Mouse (Mus musculus) embryo, embryonic 11.5 days (tissue): ENCODE results near the gene Jam3.

Experiments used
- DNase-seq: peaks from one replicate; pipeline ENCODE4 v3.0.0-alpha.2; 2012; ENCODE audit warnings: low read depth, low spot score

The Jam3 gene

GRCm38 (mm10) chr9:27111756-27112155, 43.5 kb downstream of the Jam3 start:
- DNase-seq = no peak

- DNase-seq = no peak
Measured at GRCm38 (mm10) chr9:27110681-27111080, 44.5 kb downstream of the Jam3 start.

DNA sequence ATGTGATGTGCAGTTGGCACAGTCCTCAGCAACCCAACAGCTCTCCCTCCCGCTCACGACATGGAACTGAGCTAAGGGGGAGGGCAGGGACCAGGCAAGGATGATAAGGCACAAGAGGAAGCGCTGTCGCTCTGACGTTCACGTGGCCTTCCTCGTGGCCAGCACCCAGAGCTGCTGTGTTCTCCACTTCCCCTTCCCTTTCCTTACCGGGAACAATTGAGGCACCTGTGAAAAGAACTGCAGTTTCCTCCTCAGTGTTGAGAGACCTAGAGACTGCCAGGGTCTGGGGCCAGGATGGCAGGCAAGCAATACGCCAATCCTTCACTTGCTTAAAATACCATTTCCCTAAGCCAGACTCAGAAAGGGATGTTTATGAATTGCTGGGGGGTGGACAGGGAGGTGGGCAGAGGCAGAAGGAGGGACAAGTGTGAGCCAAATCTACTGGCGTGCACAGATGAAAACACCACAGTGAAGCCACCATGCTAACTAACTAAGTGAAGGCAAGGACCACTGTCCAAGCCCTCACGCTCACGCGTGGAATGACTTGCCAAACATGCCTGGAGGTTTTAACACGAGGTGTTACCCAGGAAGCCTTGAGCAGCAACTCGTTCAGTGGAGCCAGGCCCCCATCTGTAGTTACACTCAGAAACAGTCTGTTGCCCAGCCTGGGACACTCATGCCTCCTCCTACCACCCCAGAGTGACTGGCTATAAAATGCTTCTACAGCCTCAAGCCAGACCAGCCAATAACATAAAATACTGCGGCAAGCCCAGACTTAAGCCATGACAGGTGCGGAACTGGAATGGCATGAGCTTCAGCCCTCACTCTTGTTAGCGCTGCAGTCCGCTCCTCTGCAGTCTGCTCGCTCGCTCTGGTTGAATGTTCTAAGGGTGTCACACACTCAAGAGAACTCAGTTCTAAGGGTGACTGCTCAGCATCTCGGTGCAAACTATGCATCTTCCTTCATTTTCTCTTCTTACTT, 45.4 kb downstream of the Jam3 start:
- DNase-seq = no peak

GRCm38 (mm10) chr9:27108451-27108850, 46.8 kb downstream of the Jam3 start:
- no peak for DNase-seq

DNA sequence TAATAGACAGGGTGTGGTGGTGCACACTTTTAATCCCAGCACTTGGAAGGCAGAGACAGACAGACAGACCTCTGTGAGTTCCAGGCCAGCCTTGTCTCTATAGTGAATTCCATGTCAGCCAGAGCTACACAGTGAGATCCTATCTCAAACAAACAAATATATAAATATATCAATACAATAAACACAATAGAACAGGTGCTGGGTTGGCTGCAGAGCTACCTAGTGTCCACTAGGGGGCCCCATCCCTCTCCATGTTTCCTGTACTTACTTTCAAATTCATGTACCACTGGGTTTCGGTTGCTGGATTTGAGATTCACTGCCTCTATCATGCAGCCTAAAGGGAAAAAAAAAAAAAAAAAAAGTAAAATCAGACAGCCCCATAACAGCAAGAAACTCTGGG, 49.1 kb downstream of the Jam3 start:
- peak; percentile 38 for DNase-seq

DNA sequence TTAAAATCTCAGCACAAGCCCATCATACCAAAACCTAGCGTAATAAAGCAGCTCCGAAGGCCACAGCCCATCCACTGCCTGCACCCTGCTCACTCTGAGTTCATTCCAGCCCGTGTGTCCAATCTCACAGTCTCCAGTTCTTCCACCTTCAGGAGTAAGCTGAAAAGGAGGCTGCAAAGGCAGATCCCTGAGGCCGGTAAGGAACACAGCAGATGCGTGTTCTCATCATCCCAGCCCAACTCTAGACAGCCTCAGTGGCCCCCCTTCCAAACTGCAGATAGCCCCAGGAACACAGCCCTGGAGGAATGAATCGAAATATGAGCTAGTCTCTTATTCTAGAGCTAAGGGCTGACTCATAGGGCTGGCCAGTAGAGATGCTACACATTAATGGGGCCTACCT, 53.8 kb downstream of the Jam3 start:
- DNase-seq = no peak

- no peak for DNase-seq
Measured at GRCm38 (mm10) chr9:27099474-27099873, 55.7 kb downstream of the Jam3 start.

DNA sequence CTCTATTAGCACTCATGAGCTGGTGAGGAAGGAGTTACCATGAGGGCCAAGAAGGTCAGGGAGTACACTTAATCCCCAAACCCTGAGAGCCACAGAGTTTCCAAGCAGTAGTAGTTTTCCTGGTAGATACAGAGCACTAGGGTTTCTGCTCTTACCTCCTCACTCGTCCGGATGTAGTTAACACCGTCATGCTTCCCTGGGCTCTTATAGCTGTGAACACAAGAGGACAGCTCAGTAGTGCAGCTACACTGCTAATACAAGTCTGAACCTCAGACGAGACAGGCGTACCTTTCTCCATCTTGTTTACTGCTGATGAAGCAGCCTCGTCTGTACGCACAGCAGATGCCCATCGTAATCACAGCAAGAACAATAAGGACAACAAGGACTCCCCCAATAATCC, 56.7 kb downstream of the Jam3 start:
- no peak for DNase-seq

DNA sequence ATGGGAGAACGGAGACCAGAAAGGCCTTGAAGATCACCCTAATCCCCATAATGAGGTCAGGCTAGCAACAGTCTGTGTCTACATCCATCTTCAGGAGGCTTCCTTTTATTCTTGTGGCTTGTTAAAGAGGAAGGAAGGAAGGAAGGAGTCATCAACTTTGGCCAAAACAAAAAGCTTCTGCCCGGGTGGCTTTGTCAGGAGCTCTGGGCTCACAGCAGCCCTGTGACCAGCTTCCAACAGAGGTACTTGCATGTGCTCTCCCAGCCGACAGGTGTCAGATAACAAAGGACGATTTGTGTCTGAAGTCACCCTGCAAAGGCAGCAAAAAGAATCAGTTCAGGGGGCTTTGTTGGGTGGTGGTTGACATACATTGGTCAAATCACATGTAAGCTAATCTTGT, 57.1 kb downstream of the Jam3 start:
- no peak for DNase-seq

- DNase-seq = no peak
Measured at GRCm38 (mm10) chr9:27092916-27093315, 62.3 kb downstream of the Jam3 start.

DNA sequence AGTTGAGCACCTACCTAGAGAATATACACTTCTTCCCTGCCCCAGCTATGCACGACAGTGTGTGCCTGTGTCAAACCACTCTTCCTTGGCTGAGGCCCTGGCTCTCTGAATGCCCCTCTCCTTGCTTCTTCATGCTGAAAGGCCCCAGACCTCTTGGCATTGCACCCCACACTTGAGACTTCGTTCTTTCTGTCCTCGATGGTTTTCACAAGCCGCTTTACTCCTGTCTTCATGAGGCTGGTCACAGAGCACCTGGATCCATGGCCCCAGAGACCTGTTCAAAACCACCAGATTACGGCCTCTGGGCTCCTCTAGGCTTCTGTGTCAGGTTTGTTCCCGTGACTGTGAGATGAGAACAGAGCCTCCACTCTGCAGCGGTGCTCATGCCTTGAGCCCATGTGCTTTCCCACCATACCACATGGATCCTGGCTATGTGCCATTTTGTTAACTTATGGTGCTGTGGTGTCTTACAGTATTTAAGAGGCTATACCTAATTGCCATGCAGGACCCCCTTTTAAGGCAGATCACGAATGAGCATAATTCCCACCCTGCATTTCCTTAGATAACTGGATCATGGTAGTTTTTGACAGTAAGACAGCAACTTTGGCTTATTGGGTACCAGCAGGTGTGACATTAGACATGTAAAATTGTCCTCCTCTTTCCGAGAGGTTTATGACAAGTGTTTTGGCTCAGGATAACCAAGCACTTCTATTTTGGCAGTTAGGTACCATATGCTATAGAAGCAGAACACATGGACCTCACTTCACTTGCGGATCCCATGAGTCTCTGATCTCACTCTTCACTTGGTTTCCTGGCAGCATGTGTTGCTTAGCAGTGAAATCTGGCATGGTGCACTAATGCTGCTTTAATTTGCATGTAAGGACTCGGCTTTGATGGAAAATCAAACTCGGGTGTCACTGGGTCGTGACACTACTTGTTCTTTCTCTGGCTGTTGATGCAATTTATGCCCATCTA, 64.1 kb downstream of the Jam3 start:
- no peak for DNase-seq

GRCm38 (mm10) chr9:27090134-27090533, 65.1 kb downstream of the Jam3 start:
- no peak for DNase-seq

DNA sequence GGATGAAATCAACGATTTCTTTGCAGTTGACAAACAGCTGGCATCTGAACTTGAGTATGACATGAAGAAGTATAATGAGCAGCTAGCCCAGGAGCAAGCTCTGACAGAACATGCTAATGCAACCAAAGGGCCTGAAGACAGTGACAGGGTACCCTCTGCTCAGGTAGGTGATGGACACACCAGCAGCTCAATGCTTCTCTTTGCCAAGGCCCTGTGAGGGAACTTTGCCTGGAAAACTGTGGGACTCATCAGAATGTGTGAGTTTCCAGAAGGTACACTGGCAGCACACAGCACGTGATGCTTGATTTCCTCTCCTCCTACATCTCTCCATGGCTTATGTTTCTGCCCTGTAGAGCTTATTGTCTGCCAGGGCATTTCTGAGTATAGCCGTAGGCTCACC, 67.8 kb downstream of the Jam3 start:
- no peak for DNase-seq

DNA sequence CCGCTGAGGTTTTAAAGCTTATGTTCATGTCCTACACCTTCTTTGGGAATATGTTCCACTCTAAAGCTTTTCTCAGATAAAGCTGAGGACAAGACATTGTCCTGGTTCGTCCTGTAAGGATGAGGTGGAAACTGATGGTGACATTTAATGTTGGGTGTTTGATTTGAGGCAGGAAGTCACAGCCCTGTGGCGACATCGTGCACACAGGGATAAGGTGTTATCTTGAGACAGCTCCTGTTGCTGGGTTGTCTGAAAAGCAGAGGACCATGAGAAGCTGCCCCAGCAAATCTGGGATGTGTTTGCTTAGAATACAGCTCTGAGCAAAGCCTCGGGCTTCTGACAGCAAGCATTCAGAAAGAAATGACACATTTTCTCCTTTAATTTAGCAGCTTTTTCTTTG, 69.0 kb downstream of the Jam3 start:
- DNase-seq = no peak

GRCm38 (mm10) chr9:27075812-27076211, 79.4 kb downstream of the Jam3 start:
- DNase-seq = no peak

DNA sequence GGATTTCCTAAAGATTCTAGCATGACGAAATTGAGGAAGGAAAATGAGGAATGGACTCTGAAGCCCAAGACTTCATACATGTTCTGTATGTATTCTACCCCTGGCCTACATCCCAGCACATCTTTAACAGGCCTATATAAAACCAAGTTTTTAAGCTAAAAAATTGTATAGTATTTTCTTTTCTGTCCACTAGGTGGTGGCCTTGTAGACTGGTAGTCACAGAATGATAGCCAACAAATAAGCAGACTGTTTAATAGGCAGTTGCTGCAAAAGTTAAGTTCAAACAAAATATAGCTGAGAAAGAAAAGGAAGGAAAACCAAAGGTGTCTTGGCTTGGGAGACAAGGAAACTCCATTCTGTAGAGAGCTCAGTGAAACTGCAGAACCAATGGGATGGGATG, 80.5 kb downstream of the Jam3 start:
- DNase-seq = no peak

DNA sequence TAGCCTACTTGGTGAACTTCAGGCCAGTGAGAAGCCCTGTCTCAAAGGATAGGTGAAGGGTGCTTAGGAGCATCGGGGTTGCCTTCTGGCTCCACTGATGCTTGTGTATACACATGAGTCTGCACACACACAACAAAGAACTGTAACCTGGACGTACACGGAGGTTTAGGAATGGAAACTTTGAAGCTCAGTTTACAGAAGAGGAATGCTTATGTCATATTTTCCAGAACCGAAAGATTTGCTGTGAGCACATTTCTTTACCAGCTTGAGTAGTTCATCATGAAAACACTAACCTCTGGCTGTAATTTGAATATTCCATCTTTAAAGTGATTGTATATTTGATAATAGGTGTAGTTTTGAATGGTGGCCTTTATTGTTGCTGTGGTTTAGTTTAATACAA, 84.3 kb downstream of the Jam3 start:
- no peak for DNase-seq

DNA sequence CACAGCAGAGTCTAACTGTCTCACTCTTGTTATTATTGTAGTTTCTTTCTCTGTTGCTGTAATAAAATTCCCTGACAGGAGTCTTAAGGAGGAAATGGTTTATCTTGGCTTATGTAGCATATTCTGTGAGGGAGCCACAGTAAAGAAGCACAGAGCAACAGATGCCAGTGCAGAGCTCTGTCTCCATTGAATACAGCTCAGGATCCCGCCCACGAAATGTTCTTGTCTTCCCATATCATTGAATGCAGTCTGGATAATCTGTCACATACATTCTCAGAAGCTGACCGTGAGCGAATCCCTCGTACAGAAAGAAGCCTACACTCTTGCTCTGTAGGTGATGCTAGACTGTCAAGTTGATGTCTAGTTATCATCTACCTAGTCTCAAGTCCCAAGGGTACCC, 96.9 kb downstream of the Jam3 start:
- DNase-seq = no peak

DNA sequence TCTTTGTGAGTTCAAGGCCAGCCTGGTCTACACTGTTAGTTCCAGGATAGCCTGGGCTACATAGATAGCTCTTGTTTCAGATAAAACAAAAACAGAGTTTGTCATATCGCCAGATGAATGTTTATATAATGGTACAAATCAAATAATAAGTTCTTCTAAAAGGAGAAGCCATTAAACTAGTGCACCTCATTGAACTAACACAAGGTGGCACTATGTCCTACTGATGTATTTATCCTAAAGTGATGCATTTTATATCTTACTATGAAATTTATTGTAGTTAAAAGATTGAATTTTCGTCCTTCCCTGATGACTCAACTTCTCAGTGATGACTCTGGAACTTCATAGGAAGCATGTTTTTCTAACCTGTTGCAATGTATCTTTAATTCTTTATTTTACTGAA, 105.7 kb downstream of the Jam3 start:
- no peak for DNase-seq
